Mouse (Mus musculus): ENCODE measurements around the gene Nefh. TPM values are rescaled to one million over a fixed set of nuclear protein-coding genes. Genes with fewer than 3 reads are reported as not detected.
A peak's percentile ranks its signal among the peaks of the same experiment; 100 is the strongest.

The Nefh gene
- total and polyA plus RNA-seq, 3 experiments = 0.71 to 2.1 (median 2.1) TPM

DNA sequence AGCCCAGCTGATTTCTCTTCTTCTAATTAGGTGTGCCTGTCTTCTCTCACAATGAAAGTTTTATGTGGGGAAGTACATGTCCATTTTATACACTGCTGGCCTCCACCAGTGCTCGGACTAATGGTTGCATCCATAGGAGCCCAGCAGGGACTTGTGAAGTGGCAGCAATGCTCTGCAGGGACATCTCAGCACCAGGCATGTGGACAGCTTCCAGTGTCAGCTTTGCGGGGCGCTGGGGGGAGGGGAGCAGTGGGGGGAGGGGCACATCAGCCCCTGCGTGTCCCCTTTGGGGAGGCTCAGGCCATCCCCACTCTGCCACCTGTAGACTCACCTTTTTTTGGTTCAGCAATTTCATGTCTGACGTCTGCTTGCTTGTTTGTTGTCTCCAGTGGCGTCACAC, 5.5 kb upstream of the Nefh start:
- no peak for DNase-seq

DNA sequence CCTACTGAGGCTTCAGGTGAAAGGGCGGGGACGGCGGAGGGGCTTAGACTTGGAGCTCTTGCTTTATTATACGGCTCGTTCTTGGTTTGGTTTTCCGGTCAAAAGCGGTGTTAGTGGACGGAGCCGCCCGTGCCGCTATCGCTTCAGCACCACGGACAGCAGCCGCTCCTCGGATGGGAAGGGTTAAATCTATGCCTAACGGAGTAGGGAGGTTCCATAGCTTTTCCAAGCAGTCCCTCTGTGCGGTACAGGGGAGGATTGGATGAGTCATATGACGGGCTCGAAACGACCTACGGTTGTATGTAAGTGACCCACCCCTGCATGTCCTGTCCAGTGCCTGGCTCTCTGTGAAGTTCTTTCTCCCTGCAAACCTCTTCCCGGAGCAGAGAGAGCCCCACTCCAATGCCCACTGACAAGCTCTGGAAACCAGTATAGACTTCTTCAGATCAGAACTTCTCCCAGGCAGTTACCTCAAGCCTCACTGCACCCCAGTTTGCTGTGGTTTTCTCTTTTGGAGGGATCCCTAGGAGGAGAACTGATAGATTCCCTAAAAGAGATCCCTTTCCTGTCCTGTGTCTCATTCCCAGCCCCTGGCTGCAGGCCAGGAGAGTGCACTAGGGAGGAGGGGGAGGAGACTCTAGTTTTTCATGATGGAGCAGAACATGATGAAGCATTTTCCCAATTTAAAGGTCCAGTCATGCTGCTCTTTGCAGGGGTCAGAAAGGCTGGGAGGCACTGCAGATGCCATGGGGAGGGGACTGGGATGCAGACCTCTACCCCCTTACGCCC, 1.6 kb upstream of the Nefh start:
- peak; percentile 43 for DNase-seq

DNA sequence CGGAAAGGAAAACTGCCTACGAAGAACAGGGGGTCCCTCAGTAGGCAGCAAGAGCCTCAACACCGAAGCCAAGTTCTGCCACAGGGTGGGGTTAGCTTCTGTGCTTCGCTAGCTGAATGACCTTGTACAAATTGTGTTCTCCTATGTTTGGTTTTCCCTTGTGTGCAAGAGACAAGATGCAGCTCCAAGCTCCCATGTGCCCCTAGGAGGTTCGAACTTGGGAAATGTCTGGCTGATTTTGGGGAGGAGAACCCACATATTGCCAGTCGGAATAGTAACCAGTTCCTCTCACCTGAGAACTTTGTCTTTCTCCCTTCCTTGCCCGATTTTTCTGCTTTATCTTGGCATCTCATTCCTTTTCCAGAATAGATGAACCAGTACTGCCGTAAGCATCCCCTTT, 928 bp upstream of the Nefh start:
- DNase-seq = no peak

DNA sequence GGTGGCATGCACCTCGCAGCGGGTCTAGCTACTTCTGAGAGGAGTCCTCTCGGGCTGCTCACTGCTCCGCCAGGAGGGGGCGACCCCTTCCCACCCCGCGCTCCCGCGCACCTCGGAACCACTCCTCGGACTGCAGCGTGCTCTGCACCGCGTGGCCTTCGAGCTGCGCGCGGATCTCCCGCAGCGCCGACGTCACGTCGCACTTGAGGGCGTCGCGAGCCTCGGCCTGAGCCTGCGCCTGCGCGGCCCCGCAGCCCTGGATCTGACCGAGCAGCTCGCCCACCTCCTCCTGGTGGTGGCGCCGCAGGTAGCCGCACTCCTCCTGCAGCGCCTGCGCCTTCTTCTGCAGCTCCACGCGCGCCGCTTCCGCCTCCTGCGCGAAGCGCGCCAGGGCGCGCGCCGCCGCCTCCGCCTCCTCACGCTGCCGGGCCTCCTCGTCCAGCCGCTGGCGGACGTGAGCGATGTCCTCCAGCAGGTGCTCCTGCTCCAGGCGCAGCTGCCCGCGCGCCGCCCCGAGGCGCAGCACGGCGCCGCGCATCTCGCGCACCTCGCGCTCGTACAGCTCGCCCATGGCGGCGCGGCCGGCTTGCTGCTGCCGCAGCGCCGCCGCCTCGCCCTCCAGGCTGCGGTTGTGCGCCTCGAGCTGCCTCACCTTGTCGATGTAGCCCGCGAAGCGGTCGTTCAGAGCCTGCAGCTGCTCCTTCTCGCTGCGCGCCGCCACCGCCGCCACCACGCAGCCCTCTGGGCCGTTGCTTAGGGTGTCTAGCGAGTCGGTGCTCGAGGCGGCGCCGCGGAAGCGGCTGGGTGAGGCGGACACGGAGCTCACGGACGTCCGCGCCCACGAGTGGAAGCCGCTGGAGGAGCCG, 684 bp downstream of the Nefh start:
- DNase-seq = peak; percentile 63

DNA sequence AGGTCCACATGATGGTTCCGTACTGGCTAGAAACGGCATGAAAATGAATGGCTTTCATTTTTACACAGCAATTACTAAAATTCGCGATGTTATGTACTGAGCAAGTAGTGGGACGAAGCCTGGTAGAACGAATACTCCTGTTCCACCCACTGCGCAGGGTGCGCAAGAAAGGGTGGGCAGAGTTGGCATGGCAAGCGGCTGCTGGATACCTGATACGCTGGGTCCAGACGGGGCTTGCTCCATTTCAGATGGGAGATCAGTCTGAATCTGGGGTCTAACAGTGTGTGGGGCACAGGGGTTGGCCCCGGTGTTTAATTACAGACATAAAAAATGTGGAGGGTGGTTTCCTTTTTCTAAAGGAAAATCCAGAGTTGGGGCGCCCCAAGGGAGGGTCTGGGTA, 1.3 kb downstream of the Nefh start:
- DNase-seq = no peak

- no peak for DNase-seq
Observed at GRCm38 (mm10) chr11:4936243-4936642, 11.6 kb downstream of the Nefh start.

- peak; percentile 48 for DNase-seq
Observed at GRCm38 (mm10) chr11:4931009-4931601, 16.8 kb downstream of the Nefh start.

DNA sequence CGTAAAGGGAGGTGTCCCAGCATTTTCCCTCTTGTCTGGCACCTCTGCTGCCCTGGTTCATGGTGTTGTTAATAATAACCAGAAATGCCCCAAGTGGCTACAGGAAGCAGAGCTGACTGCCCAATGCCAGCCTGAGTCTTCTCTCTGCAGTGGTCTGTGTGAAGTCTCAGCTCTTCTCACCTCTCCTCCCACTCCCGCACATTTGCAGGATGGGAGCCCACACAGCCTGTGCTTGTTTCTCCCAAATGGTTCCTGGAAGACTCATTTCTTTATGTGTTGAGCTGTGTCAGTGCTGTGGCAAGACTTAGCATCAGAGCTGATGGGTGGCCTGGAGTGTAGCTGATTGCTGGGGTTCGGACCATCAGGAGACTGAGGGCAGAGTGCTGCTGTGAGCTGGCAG, 20.6 kb downstream of the Nefh start:
- DNase-seq = no peak

DNA sequence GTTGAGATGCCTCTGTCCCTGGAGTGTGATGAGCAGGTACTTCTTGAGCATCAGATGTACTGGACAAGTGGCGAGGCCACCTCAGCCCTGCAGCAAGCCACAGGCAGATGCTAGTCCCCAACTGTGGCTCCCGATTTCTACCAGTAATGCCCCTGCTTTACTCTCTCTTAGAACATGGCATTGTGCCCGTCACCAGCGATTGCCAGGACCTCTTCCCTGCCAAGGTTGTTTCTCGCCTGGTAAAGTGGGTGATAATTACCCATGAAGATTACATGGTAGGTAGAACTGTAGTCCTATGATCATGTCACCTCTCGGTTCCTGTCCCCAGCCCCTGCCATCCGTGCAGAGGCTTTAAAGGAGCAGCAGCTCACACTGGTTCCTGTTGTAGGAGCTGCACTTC, 26.1 kb downstream of the Nefh start:
- peak; percentile 37 for DNase-seq

GRCm38 (mm10) chr11:4921281-4921680, 26.6 kb downstream of the Nefh start:
- peak; percentile 58 for DNase-seq

- peak; percentile 57 for DNase-seq
Observed at GRCm38 (mm10) chr11:4916068-4916467, 31.8 kb downstream of the Nefh start.

GRCm38 (mm10) chr11:4906231-4906630, 41.6 kb downstream of the Nefh start:
- no peak for DNase-seq

DNA sequence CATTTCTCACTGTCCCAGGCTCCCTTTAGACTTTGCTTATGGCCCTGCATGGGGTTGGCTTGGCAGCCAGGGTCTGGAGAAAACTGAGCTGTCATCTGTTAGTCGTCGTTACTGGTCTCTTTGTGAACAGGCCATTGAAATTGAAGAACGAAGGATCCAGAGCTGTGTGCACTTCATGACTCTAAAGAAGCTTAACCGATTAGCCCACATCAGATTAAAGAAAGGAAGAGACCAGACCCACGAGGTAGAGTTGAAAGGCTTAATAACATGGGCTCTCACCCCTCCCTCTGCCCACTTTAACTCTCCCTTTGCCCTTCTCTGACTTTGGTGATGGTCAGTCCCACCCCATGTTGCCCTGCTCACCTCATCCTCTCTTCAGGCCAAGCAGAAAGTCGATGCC, 45.9 kb downstream of the Nefh start:
- DNase-seq = no peak

- no peak for DNase-seq
Observed at GRCm38 (mm10) chr11:4900437-4900836, 47.4 kb downstream of the Nefh start.

- peak; percentile 87 for DNase-seq
Observed at GRCm38 (mm10) chr11:4894848-4895816, 52.7 kb downstream of the Nefh start, which contains the start of gene Thoc5. Gene Thoc5 (plus strand): TSS chr11:4895320.

Small RNA genes lying within 50 kb of the gene (microRNA-seq; reads per million reads assigned to microRNA genes)
- 0 to 0.44 reads per million in 2 experiments for gene Mir6918

Other genes with a start within 250 kb of the Nefh start
- gene Uqcr10, start 243.7 kb downstream of the Nefh start, total RNA-seq (2021) = 1,000 to 10,000 TPM in 1 of 2 experiments, 100 to 1,000 TPM in 1; 942 to 1,033 TPM
- 916 and 1,226 TPM in 2 replicates for gene Uqcr10, start 243.7 kb downstream of the Nefh start, polyA plus RNA-seq (2012; rRNA removed)
- gene Zmat5, start 243.4 kb downstream of the Nefh start, total RNA-seq (2021) = 10 to 100 TPM; 45.6 to 60.6 TPM
- gene Zmat5, start 243.4 kb downstream of the Nefh start, polyA plus RNA-seq (2012; rRNA removed) = 52.9 and 67.8 TPM in 2 replicates
- gene Cabp7, start 201.3 kb downstream of the Nefh start, total RNA-seq (2021) = under 1 TPM in 1 of 2 experiments, not detected in 1; 0.24 TPM
- gene Cabp7, start 201.3 kb downstream of the Nefh start, polyA plus RNA-seq (2012; rRNA removed) = 0.08 and 0.28 TPM in 2 replicates
- 100 to 1,000 TPM in 1 of 2 experiments, 10 to 100 TPM in 1; 87.8 to 130 TPM for gene Nf2, start 98.5 kb downstream of the Nefh start, total RNA-seq (2021)
- 72.5 and 94.6 TPM in 2 replicates for gene Nf2, start 98.5 kb downstream of the Nefh start, polyA plus RNA-seq (2012; rRNA removed)
- 10 to 100 TPM; 31.5 to 35.9 TPM for gene Nipsnap1, start 74.1 kb downstream of the Nefh start, total RNA-seq (2021)
- gene Nipsnap1, start 74.1 kb downstream of the Nefh start, polyA plus RNA-seq (2012; rRNA removed) = 28.2 and 30.6 TPM in 2 replicates
- gene Thoc5, start 52.7 kb downstream of the Nefh start, total RNA-seq (2021) = 10 to 100 TPM; 32.3 to 34.1 TPM
- gene Thoc5, start 52.7 kb downstream of the Nefh start, polyA plus RNA-seq (2012; rRNA removed) = 8.8 TPM in 2 replicates
- 10 to 100 TPM; 59.0 to 78.0 TPM for gene Ap1b1, start 38.8 kb upstream of the Nefh start, total RNA-seq (2021)
- gene Ap1b1, start 38.8 kb upstream of the Nefh start, polyA plus RNA-seq (2012; rRNA removed) = 68.2 and 111 TPM in 2 replicates
- gene Rasl10a, start 110.1 kb upstream of the Nefh start, total RNA-seq (2021) = under 1 TPM; 0.35 to 0.52 TPM
- 2.2 and 2.6 TPM in 2 replicates for gene Rasl10a, start 110.1 kb upstream of the Nefh start, polyA plus RNA-seq (2012; rRNA removed)
- 10 to 100 TPM; 42.6 to 58.4 TPM for gene Gas2l1, start 117.3 kb upstream of the Nefh start, total RNA-seq (2021)
- 108 and 131 TPM in 2 replicates for gene Gas2l1, start 117.3 kb upstream of the Nefh start, polyA plus RNA-seq (2012; rRNA removed)
- gene Rhbdd3, start 150.9 kb upstream of the Nefh start, total RNA-seq (2021) = 10 to 100 TPM; 18.2 to 24.8 TPM
- gene Rhbdd3, start 150.9 kb upstream of the Nefh start, polyA plus RNA-seq (2012; rRNA removed) = 38.1 and 60.4 TPM in 2 replicates
- 100 to 1,000 TPM; 193 to 525 TPM for gene Ewsr1, start 151.2 kb upstream of the Nefh start, total RNA-seq (2021)
- 395 and 441 TPM in 2 replicates for gene Ewsr1, start 151.2 kb upstream of the Nefh start, polyA plus RNA-seq (2012; rRNA removed)
- gene Emid1, start 204.2 kb upstream of the Nefh start, total RNA-seq (2021) = 1 to 10 TPM; 3.1 to 4.6 TPM
- 20.1 and 22.9 TPM in 2 replicates for gene Emid1, start 204.2 kb upstream of the Nefh start, polyA plus RNA-seq (2012; rRNA removed)

Measured in adrenal gland, adult 2 months (tissue).